Mouse (Mus musculus): ENCODE measurements at regions not wholly inside any gene's neighbourhood (a gene's known extent, or its start where the extent isn't known, plus 50 kb on each side); places are given as distances from the start of the nearest gene placed in this dataset.

DNA sequence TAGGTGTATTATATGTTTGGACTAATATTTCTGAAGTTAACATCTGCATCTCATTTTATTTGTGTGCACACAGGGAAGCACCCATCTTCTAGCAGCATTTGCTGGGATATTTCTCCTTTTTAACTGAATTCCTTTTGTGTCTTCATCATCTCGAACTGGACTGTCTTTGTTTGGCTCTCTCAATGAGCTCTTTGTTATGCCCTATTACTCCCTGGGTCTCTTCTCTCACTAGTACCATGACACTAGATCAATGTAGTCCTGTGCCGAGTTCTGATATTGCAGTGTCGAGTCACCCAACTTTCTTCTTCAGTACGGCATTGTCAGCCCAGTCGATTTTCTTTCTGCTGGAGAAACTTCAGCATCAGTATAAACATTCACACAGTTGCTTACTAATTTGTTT, 52.0 kb upstream of the Gm765 start:
- no peak for TF ChIP-seq EP300 (IDR thresholded peaks at IDR 0.05; ENCODE audit: low read length)
- no peak for TF ChIP-seq CTCF (conservative IDR thresholded peaks at IDR 0.05 in 1 of 2, IDR thresholded peaks at IDR 0.05 in 1 of 2; ENCODE audit: low read depth in 2 of 2, low read length in 2 of 2)
- no peak for TF ChIP-seq POLR2A (IDR thresholded peaks at IDR 0.05; ENCODE audit: low read depth, low read length)
- TF ChIP-seq SMC3 (IDR thresholded peaks at IDR 0.05; ENCODE audit: low read depth, low read length): no peak

Data from CH12.LX (cell line).